Mouse (Mus musculus) adrenal gland, postnatal 25 days (tissue): Measurements from ENCODE around the gene Rarg. TPM values are rescaled to one million over a fixed set of nuclear protein-coding genes. Genes with fewer than 3 reads are reported as not detected.
"Not testable (repeated sequence)": the region's sequence is repeated elsewhere in the genome, so short reads cannot be mapped to it uniquely, and the experiment has no call there.

ENCODE experiments used
- DNase-seq: peaks from one replicate; pipeline ENCODE4 v3.0.0; 2021; ENCODE audit warnings: mixed read lengths
- total RNA-seq: library from RNA; stranded (reverse); gene quantifications from 2 replicates; pipeline ENCODE4 v1.2.3, GENCODE M21; 2021

Gene Rarg
- total RNA-seq, 1 experiment from 2014 or later = 25.7 TPM

- no peak for DNase-seq
These were observed 18.6 kb downstream of the Rarg start for GRCm38 (mm10) chr15:102238543-102239259.

- no peak for DNase-seq
These were observed 21.8 kb downstream of the Rarg start for GRCm38 (mm10) chr15:102235371-102236027.

- DNase-seq = no peak
These were observed 23.4 kb downstream of the Rarg start for GRCm38 (mm10) chr15:102233896-102234295.

- no peak for DNase-seq
These were observed 24.6 kb downstream of the Rarg start for GRCm38 (mm10) chr15:102232764-102233163.

GRCm38 (mm10) chr15:102231748-102232147 lies 25.6 kb downstream of the Rarg start, which contains the start of gene Itgb7:
TSS of gene Itgb7 (minus strand) at chr15:102231944.
- no peak for DNase-seq

- DNase-seq = no peak
These were observed 26.7 kb downstream of the Rarg start for GRCm38 (mm10) chr15:102230408-102231321.

- DNase-seq = not testable (repeated sequence)
These were observed 31.7 kb downstream of the Rarg start for GRCm38 (mm10) chr15:102225619-102226018.

GRCm38 (mm10) chr15:102224992-102225617 lies 32.2 kb downstream of the Rarg start:
- DNase-seq = no peak

GRCm38 (mm10) chr15:102224186-102224991 lies 32.9 kb downstream of the Rarg start:
- DNase-seq = peak; percentile 85

GRCm38 (mm10) chr15:102222386-102222785 lies 34.9 kb downstream of the Rarg start:
- no peak for DNase-seq

- no peak for DNase-seq
These were observed 40.0 kb downstream of the Rarg start for GRCm38 (mm10) chr15:102217325-102217724.

GRCm38 (mm10) chr15:102216459-102217228 lies 40.7 kb downstream of the Rarg start:
- DNase-seq = no peak

- no peak for DNase-seq
These were observed 41.7 kb downstream of the Rarg start for GRCm38 (mm10) chr15:102215624-102216023.

- no peak for DNase-seq
These were observed 43.2 kb downstream of the Rarg start for GRCm38 (mm10) chr15:102214132-102214531.

- DNase-seq = no peak
These were observed 45.4 kb downstream of the Rarg start for GRCm38 (mm10) chr15:102211895-102212294.

GRCm38 (mm10) chr15:102210816-102211215 lies 46.5 kb downstream of the Rarg start:
- DNase-seq = no peak

- DNase-seq = no peak
These were observed 48.2 kb downstream of the Rarg start for GRCm38 (mm10) chr15:102209114-102209513.

GRCm38 (mm10) chr15:102208092-102208561 lies 49.2 kb downstream of the Rarg start:
- DNase-seq = no peak

- DNase-seq = no peak
These were observed 50.0 kb downstream of the Rarg start for GRCm38 (mm10) chr15:102207351-102207750.

- DNase-seq = no peak
These were observed 51.5 kb downstream of the Rarg start for GRCm38 (mm10) chr15:102205779-102206178.
